Mouse (Mus musculus): ENCODE measurements at regions not wholly inside any gene's neighbourhood (a gene's known extent, or its start where the extent isn't known, plus 50 kb on each side); places are given as distances from the start of the nearest gene placed in this dataset.

GRCm38 (mm10) chr2:48706188-48706587 lies 107.7 kb upstream of the Acvr2a start:
- TF ChIP-seq HCFC1 (IDR thresholded peaks at IDR 0.05; ENCODE audit: borderline replicate concordance, insufficient read depth, low read length) (no peak), CHD2 (IDR thresholded peaks at IDR 0.05; ENCODE audit: low read depth, low read length) (no peak), ZC3H11A (IDR thresholded peaks at IDR 0.05; ENCODE audit: borderline replicate concordance, low read depth, low read length) (no peak)
